Mouse (Mus musculus) neural tube, embryonic 13.5 days (tissue): ENCODE measurements around the gene Adat1. TPM values are rescaled to one million over a fixed set of nuclear protein-coding genes. Genes with fewer than 3 reads are reported as not detected.
"Not testable (repeated sequence)": the region's sequence is repeated elsewhere in the genome, so short reads cannot be mapped to it uniquely, and the experiment has no call there.

Experiments
- ATAC-seq: fragments of 200-750 bp; cut with Nextera tagmentation; 2 replicates; pipeline ENCODE4 v1.8.0; 2017; ENCODE audit warnings: low read depth, mild to moderate bottlenecking, moderate TSS enrichment, moderate library complexity
- H3K27ac ChIP-seq: fragments of 300-500 bp; sonication (generic); replicated peaks from 2 replicates; pipeline ENCODE4 v1.5.1; 2015; ENCODE audit warnings: moderate library complexity, mild to moderate bottlenecking, inconsistent platforms
- H3K27me3 ChIP-seq: fragments of 300-500 bp; sonication (generic); 2 replicates; pipeline ENCODE4 v1.6.1; 2015; ENCODE audit warnings: mild to moderate bottlenecking, inconsistent platforms
- H3K36me3 ChIP-seq: fragments of 300-500 bp; sonication (generic); 2 replicates; pipeline ENCODE4 v1.6.1; 2015; ENCODE audit warnings: mild to moderate bottlenecking, inconsistent platforms
- H3K4me1 ChIP-seq: fragments of 300-500 bp; sonication (generic); replicated peaks from 2 replicates; pipeline ENCODE4 v1.6.1; 2015; ENCODE audit warnings: inconsistent platforms
- H3K4me2 ChIP-seq: fragments of 300-500 bp; sonication (generic); 2 replicates; pipeline ENCODE4 v1.6.1; 2015; ENCODE audit warnings: inconsistent platforms, mild to moderate bottlenecking, moderate library complexity
- H3K4me3 ChIP-seq: fragments of 300-500 bp; sonication (generic); 2 replicates; pipeline ENCODE4 v1.5.1; 2015; ENCODE audit warnings: mild to moderate bottlenecking, inconsistent platforms
- H3K9ac ChIP-seq: fragments of 300-500 bp; sonication (generic); 2 replicates; pipeline ENCODE4 v1.6.1; 2015; ENCODE audit warnings: moderate library complexity, mild to moderate bottlenecking, inconsistent platforms
- H3K9me3 ChIP-seq: fragments of 300-500 bp; sonication (generic); 2 replicates; pipeline ENCODE4 v1.6.1; 2016; ENCODE audit warnings: inconsistent platforms
- WGBS: fragments of 180-500 bp; shearing (Covaris S2); methylation state at CpG from one replicate; pipeline ENCODE4 v1.1.7; 2015; 5-methylcytosine and 5-hydroxymethylcytosine counted together
- polyA plus RNA-seq: library from polyadenylated mRNA; unstranded; fragments of >200 nt; fragmentation: Nextera tagmentation; extraction: Ambion mirVana; gene quantifications from 2 replicates; pipeline ENCODE4 v1.2.1, GENCODE M21; 2015

Gene Adat1
- polyA plus RNA-seq, 1 experiment from 2014 or later: 8.9 TPM

- Histone ChIP-seq H3K27ac (no peak overlapping the region), H3K4me1 (no peaks in the 10 kb centered on the region), H3K27me3 (no peaks in the 10 kb centered on the region), H3K9ac (no peak overlapping the region), H3K36me3 (peaks cover 88% of the 10 kb centered on the region), H3K4me2 (no peak overlapping the region), H3K9me3 (no peaks in the 10 kb centered on the region), H3K4me3 (no peak overlapping the region)
- no peak for ATAC-seq
- 92% methylated on average over 3 of the region's 3 CpGs for WGBS
Observed at GRCm38 (mm10) chr8:111950846-111951245, 41.3 kb downstream of the Adat1 start.

GRCm38 (mm10) chr8:111947954-111948353 lies 44.1 kb downstream of the Adat1 start:
- no peaks in the 10 kb centered on the region for H3K27me3 ChIP-seq
- H3K27ac ChIP-seq: no peak overlapping the region
- H3K9ac ChIP-seq: no peak overlapping the region
- 95% methylated on average over 8 of the region's 8 CpGs for WGBS
- no peak overlapping the region for H3K4me3 ChIP-seq
- H3K4me2 ChIP-seq: no peak overlapping the region
- no peaks in the 10 kb centered on the region for H3K9me3 ChIP-seq
- no peak for ATAC-seq
- H3K4me1 ChIP-seq: peaks cover 3% of the 10 kb centered on the region; the same call in 1 of the 2 replicates
- peaks cover 88% of the 10 kb centered on the region for H3K36me3 ChIP-seq

- no peak overlapping the region for H3K4me2 ChIP-seq
- peaks cover 88% of the 10 kb centered on the region for H3K36me3 ChIP-seq
- no peak overlapping the region for H3K9ac ChIP-seq
- no peak overlapping the region for H3K27ac ChIP-seq
- ATAC-seq: no peak
- peaks cover 7% of the 10 kb centered on the region for H3K4me1 ChIP-seq
- no peak overlapping the region for H3K4me3 ChIP-seq
- 91% methylated on average over 2 of the region's 2 CpGs for WGBS
- H3K27me3 ChIP-seq: no peaks in the 10 kb centered on the region
- H3K9me3 ChIP-seq: no peaks in the 10 kb centered on the region
Observed at GRCm38 (mm10) chr8:111947144-111947543, 45.0 kb downstream of the Adat1 start.

- Histone ChIP-seq H3K9me3 (no peaks in the 10 kb centered on the region), H3K4me1 (peaks cover 26% of the 10 kb centered on the region), H3K36me3 (peaks cover 59% of the 10 kb centered on the region), H3K4me2 (no peak overlapping the region), H3K4me3 (no peak overlapping the region), H3K9ac (no peak overlapping the region), H3K27ac (no peak overlapping the region), H3K27me3 (no peaks in the 10 kb centered on the region)
- no peak for ATAC-seq
- WGBS: 90% methylated on average over 2 of the region's 2 CpGs
Observed at GRCm38 (mm10) chr8:111943544-111943943, 48.6 kb downstream of the Adat1 start.

- peak; percentile 51 for ATAC-seq
- Histone ChIP-seq H3K27me3 (no peaks in the 10 kb centered on the region), H3K36me3 (peaks cover 36% of the 10 kb centered on the region), H3K27ac (peak overlapping the region; percentile 82), H3K9ac (peak overlapping the region; percentile 97), H3K9me3 (no peaks in the 10 kb centered on the region), H3K4me3 (peak overlapping the region; percentile 99), H3K4me2 (peak overlapping the region; percentile 100), H3K4me1 (peaks cover 26% of the 10 kb centered on the region)
- under 1% methylated on average over 23 of the region's 23 CpGs for WGBS
Observed at GRCm38 (mm10) chr8:111941101-111941454, 51.0 kb downstream of the Adat1 start.

GRCm38 (mm10) chr8:111940171-111941100 lies 51.7 kb downstream of the Adat1 start, which contains the start of gene Gabarapl2:
Gene Gabarapl2, plus strand, starts transcription at chr8:111940703.
- peaks cover 29% of the 10 kb centered on the region for H3K36me3 ChIP-seq
- WGBS: 1% methylated on average over 65 of the region's 65 CpGs
- H3K4me1 ChIP-seq: peaks cover 26% of the 10 kb centered on the region
- H3K27me3 ChIP-seq: no peaks in the 10 kb centered on the region
- peak within 1 kb of the TSS; percentile 97 for H3K9ac ChIP-seq
- peak within 1 kb of the TSS; percentile 100 for H3K4me2 ChIP-seq
- peak within 1 kb of the TSS; percentile 82 for H3K27ac ChIP-seq
- peak within 1 kb of the TSS; percentile 99 for H3K4me3 ChIP-seq
- H3K9me3 ChIP-seq: no peaks in the 10 kb centered on the region
- peak; percentile 99 for ATAC-seq

- H3K4me3 ChIP-seq: peak overlapping the region; percentile 99
- no peaks in the 10 kb centered on the region for H3K9me3 ChIP-seq
- peak overlapping the region; percentile 72 for H3K4me2 ChIP-seq
- ATAC-seq: peak; percentile 49
- H3K9ac ChIP-seq: peak overlapping the region; percentile 97
- H3K4me1 ChIP-seq: peaks cover 26% of the 10 kb centered on the region
- peak overlapping the region; percentile 68; the same call in 1 of the 2 replicates for H3K27ac ChIP-seq
- no peaks in the 10 kb centered on the region for H3K27me3 ChIP-seq
- H3K36me3 ChIP-seq: peaks cover 22% of the 10 kb centered on the region
- 11% methylated on average over 10 of the region's 10 CpGs for WGBS
Observed at GRCm38 (mm10) chr8:111939516-111940142, 52.5 kb downstream of the Adat1 start.

GRCm38 (mm10) chr8:111938076-111938985 lies 53.8 kb downstream of the Adat1 start:
- not testable (repeated sequence) for H3K27me3 ChIP-seq, H3K4me3 ChIP-seq, H3K36me3 ChIP-seq, H3K9me3 ChIP-seq, H3K4me2 ChIP-seq, H3K9ac ChIP-seq, ATAC-seq, H3K27ac ChIP-seq
- peaks cover 26% of the 10 kb centered on the region for H3K4me1 ChIP-seq
- 91% methylated on average over 9 of the region's 9 CpGs for WGBS

- H3K4me2 ChIP-seq: no peak overlapping the region
- H3K27ac ChIP-seq: no peak overlapping the region
- no peak overlapping the region for H3K9ac ChIP-seq
- peaks cover 29% of the 10 kb centered on the region for H3K4me1 ChIP-seq
- WGBS: 68% methylated on average over 3 of the region's 3 CpGs
- H3K9me3 ChIP-seq: no peaks in the 10 kb centered on the region
- no peak overlapping the region for H3K4me3 ChIP-seq
- ATAC-seq: no peak
- peaks cover 3% of the 10 kb centered on the region for H3K36me3 ChIP-seq
- no peaks in the 10 kb centered on the region for H3K27me3 ChIP-seq
Observed at GRCm38 (mm10) chr8:111937184-111937583, 54.9 kb downstream of the Adat1 start.

- H3K27ac ChIP-seq: peak overlapping the region; percentile 92
- WGBS: 90% methylated on average over 2 of the region's 2 CpGs
- no peaks in the 10 kb centered on the region for H3K27me3 ChIP-seq
- ATAC-seq: no peak
- H3K9ac ChIP-seq: no peak overlapping the region
- H3K9me3 ChIP-seq: no peaks in the 10 kb centered on the region
- H3K36me3 ChIP-seq: no peaks in the 10 kb centered on the region
- peak overlapping the region; percentile 71 for H3K4me2 ChIP-seq
- peaks cover 17% of the 10 kb centered on the region for H3K4me1 ChIP-seq
- no peak overlapping the region for H3K4me3 ChIP-seq
Observed at GRCm38 (mm10) chr8:111934201-111934600, 57.9 kb downstream of the Adat1 start.

- peak; percentile 100 for ATAC-seq
- Histone ChIP-seq H3K9ac (peak within 1 kb of the TSS; percentile 79), H3K4me2 (peak within 1 kb of the TSS; percentile 71), H3K36me3 (no peaks in the 10 kb centered on the region), H3K4me3 (peak within 1 kb of the TSS; percentile 64), H3K27me3 (no peaks in the 10 kb centered on the region), H3K9me3 (no peaks in the 10 kb centered on the region), H3K27ac (peak within 1 kb of the TSS; percentile 92), H3K4me1 (peaks cover 17% of the 10 kb centered on the region)
- 1% methylated on average over 53 of the region's 53 CpGs for WGBS
Observed at GRCm38 (mm10) chr8:111933348-111934076, 58.6 kb downstream of the Adat1 start, which contains the start of gene Tmem231. Gene Tmem231, minus strand, starts transcription at chr8:111933881.
